Mouse (Mus musculus): ENCODE results near the gene Gm43302.
"Not testable (repeated sequence)": the region's sequence is repeated elsewhere in the genome, so short reads cannot be mapped to it uniquely, and the experiment has no call there.

Gene Gm43302

GRCm38 (mm10) chr5:105293226-105294165 lies at the start of gene Gm43302, which contains the start of gene Gbp6:
Gene Gm43302 (minus strand): TSS chr5:105293695.
Gene Gbp6 (minus strand): TSS chr5:105293698.
- not testable (repeated sequence) for DNase-seq

GRCm38 (mm10) chr5:105341281-105341680 lies 47.8 kb upstream of the Gm43302 start:
- no peak for DNase-seq

- DNase-seq: no peak
Measured at GRCm38 (mm10) chr5:105322543-105322942, 29.0 kb upstream of the Gm43302 start.

- no peak for DNase-seq
Measured at GRCm38 (mm10) chr5:105310941-105311340, 17.4 kb upstream of the Gm43302 start.

- not testable (repeated sequence) for DNase-seq
Measured at GRCm38 (mm10) chr5:105309148-105309547, 15.7 kb upstream of the Gm43302 start.

- not testable (repeated sequence) for DNase-seq
Measured at GRCm38 (mm10) chr5:105306946-105307345, 13.5 kb upstream of the Gm43302 start.

GRCm38 (mm10) chr5:105306159-105306581 lies 12.7 kb upstream of the Gm43302 start:
- DNase-seq: no peak

GRCm38 (mm10) chr5:105305671-105306070 lies 12.2 kb upstream of the Gm43302 start:
- DNase-seq: not testable (repeated sequence)

- no peak for DNase-seq
Measured at GRCm38 (mm10) chr5:105301963-105302362, 8.5 kb upstream of the Gm43302 start.

- DNase-seq: no peak
Measured at GRCm38 (mm10) chr5:105301531-105301930, 8.0 kb upstream of the Gm43302 start.

- no peak for DNase-seq
Measured at GRCm38 (mm10) chr5:105295746-105296145, 2.3 kb upstream of the Gm43302 start.

GRCm38 (mm10) chr5:105292492-105292891 lies 1.0 kb downstream of the Gm43302 start:
- no peak for DNase-seq

GRCm38 (mm10) chr5:105290921-105291320 lies 2.6 kb downstream of the Gm43302 start:
- not testable (repeated sequence) for DNase-seq

GRCm38 (mm10) chr5:105260673-105261072 lies 32.8 kb downstream of the Gm43302 start:
- not testable (repeated sequence) for DNase-seq

GRCm38 (mm10) chr5:105252491-105252890 lies 41.0 kb downstream of the Gm43302 start:
- no peak for DNase-seq

GRCm38 (mm10) chr5:105244741-105245140 lies 48.8 kb downstream of the Gm43302 start:
- not testable (repeated sequence) for DNase-seq

GRCm38 (mm10) chr5:105240982-105241381 lies 52.5 kb downstream of the Gm43302 start:
- not testable (repeated sequence) for DNase-seq

GRCm38 (mm10) chr5:105239483-105240047 lies 53.9 kb downstream of the Gm43302 start, which contains the start of gene Gbp10:
Gene Gbp10 (minus strand): TSS chr5:105239533.
- not testable (repeated sequence) for DNase-seq

GRCm38 (mm10) chr5:105238402-105238801 lies 55.1 kb downstream of the Gm43302 start:
- not testable (repeated sequence) for DNase-seq

- DNase-seq: not testable (repeated sequence)
Measured at GRCm38 (mm10) chr5:105236040-105236439, 57.5 kb downstream of the Gm43302 start.

- not testable (repeated sequence) for DNase-seq
Measured at GRCm38 (mm10) chr5:105208957-105209356, 84.5 kb downstream of the Gm43302 start.

- DNase-seq: not testable (repeated sequence)
Measured at GRCm38 (mm10) chr5:105200791-105201355, 92.6 kb downstream of the Gm43302 start.

- DNase-seq: not testable (repeated sequence)
Measured at GRCm38 (mm10) chr5:105199149-105199548, 94.3 kb downstream of the Gm43302 start.

Measured in spleen, adult 18-20 months (tissue).